Mouse (Mus musculus) olfactory bulb, adult 2 months (tissue): ENCODE data around the gene Gm5065.

Experiments
- CTCF ChIP-seq: fragments of 200-500 bp; IDR thresholded peaks from 2 replicates; pipeline ENCODE4 v1.5.1; 2012; ENCODE audit warnings: low read depth, mild to moderate bottlenecking, low read length, moderate library complexity; ENCODE audit not compliant: insufficient read depth
- POLR2A ChIP-seq: fragments of 200-500 bp; IDR thresholded peaks from 2 replicates; pipeline ENCODE4 v1.6.1; 2012; ENCODE audit warnings: mild to moderate bottlenecking, low read depth, low read length, moderate library complexity; ENCODE audit not compliant: insufficient read depth

DNA sequence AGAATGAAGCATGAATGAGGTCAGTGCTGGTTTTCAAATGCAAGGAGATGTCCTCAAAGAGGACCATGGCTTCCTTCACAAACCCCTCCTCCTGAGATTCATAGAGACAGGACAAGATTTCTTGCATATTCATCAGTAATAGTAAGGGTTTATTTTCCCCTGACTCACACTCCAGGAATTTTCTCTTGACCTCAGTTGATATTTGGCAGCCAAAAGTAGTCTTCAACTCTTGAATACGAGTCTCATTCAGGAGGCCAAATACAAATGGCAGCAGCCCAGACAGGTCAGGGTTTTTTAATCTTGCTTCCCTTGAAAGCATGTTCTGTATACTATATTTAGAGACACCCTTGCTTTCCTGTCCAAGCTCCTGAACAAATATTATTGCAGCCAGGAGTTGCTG, 22.8 kb upstream of the Gm5065 start:
- TF ChIP-seq CTCF (no peak), POLR2A (no peak)
